19 mouse cellular contexts compared by ENCODE assay signal in genomic region chr14:118552901-118553475, GRCm38 (mm10).
DNase-seq lines count a peak whose midpoint lies in the region; TF ChIP-seq lines count a peak whose summit lies in the region.
"Had no signal": no experiment of that assay in that cellular context is flagged by ENCODE, and none has a peak within 500 bp of the region (broad histone marks: within the 10 kb centered on the region; RNA-seq: fewer than 3 reads in every experiment).

No protein-coding gene starts in this region.

- H3K27me3 ChIP-seq in kidney, adult 2 months (replicated peaks; ENCODE audit: control insufficient read depth, insufficient read depth, low read length): no peaks in the 10 kb centered on the region
- H3K27me3 ChIP-seq: embryonic facial prominence, embryonic 12.5 days; Patski had no signal

- WGBS in kidney, adult 2 months: 81% methylated on average over 20 of the region's 20 CpGs

- no peaks in the 10 kb centered on the region for H3K36me3 ChIP-seq in kidney, adult 2 months (ENCODE audit: control insufficient read depth, insufficient read depth, low read length)
- H3K36me3 ChIP-seq: embryonic facial prominence, embryonic 12.5 days; hindbrain, embryonic 10.5 days; midbrain, embryonic 12.5 days had no signal

- no peak overlapping the region for H3K4me3 ChIP-seq in kidney, adult 2 months (ENCODE audit: insufficient read depth, low read depth, low read length)
- H3K4me3 ChIP-seq: embryonic facial prominence, embryonic 12.5 days; hindbrain, embryonic 10.5 days; midbrain, embryonic 12.5 days; myocyte had no signal

- H3K27ac ChIP-seq in kidney, adult 2 months (ENCODE audit: insufficient read depth, low read depth, low read length): no peak overlapping the region
- H3K27ac ChIP-seq: embryonic facial prominence, embryonic 12.5 days; midbrain, embryonic 12.5 days had no signal

- no peak for TF ChIP-seq CTCF in kidney, adult 2 months (conservative IDR thresholded peaks at IDR 0.05; ENCODE audit: insufficient read depth, insufficient read length, low read depth, low read length)

- TF ChIP-seq POLR2A in kidney, adult 2 months (IDR thresholded peaks at IDR 0.05; ENCODE audit: low read depth, low read length): no peak

- intact Hi-C loops in left cerebral cortex, postnatal 4 days (cut with DNase I): no loop called here
- intact Hi-C loops in left cerebral cortex, postnatal 14 days (cut with DNase I): loop anchor here (5.0 kb wide), 1 partner anchor 116 kb away; no protein-coding TSS in a partner anchor

- peak; percentile 25 for DNase-seq in left cerebral cortex, postnatal 4 days
- no peak for DNase-seq in left cerebral cortex, postnatal 14 days (ENCODE audit: low spot score in 2 of 2)
- DNase-seq in cerebellum, adult 11-12 months: peak; percentile 31
- DNase-seq in cerebellum, postnatal 25 days: peak; percentile 49 to 60
- no peak for DNase-seq in embryo, embryonic 10.5 days (ENCODE audit: low spot score)
- no peak for DNase-seq in MN1 (ENCODE audit: low spot score)
- no peak for DNase-seq in kidney, adult 2 months
- DNase-seq: adrenal gland, postnatal 25 days; gastrocnemius, postnatal 14 days; kidney, adult 9 months; kidney, postnatal 36 days; layer of hippocampus, adult 9-11 months; lung, adult 2 months; lung, postnatal 4 days had no signal

- H3K4me1 ChIP-seq in kidney, adult 2 months (ENCODE audit: control insufficient read depth, insufficient read depth, low read length): no peaks in the 10 kb centered on the region

Comparison
In these comparisons a context has a peak if more than half of its experiments do, and no peak if none do; other contexts are left out.
1. DNase-seq: peak in left cerebral cortex, postnatal 4 days (single experiment), cerebellum, adult 11-12 months (single experiment) and cerebellum, postnatal 25 days (2 of 2); none in left cerebral cortex, postnatal 14 days (0 of 2), embryo, embryonic 10.5 days (single experiment), MN1 (single experiment) and kidney, adult 2 months (single experiment).